Mouse (Mus musculus) gastrocnemius, postnatal 14 days (tissue): ENCODE results near the gene Tal1. TPM values are rescaled to one million over a fixed set of nuclear protein-coding genes. Genes with fewer than 3 reads are reported as not detected.
A peak's percentile ranks its signal among the peaks of the same experiment; 100 is the strongest.

Experiments
- DNase-seq: peaks from one replicate; pipeline ENCODE4 v3.0.0; 2021; ENCODE audit warnings: mixed read lengths
- intact Hi-C: fragments of 180-260 bp; cut with DNase I; formaldehyde crosslinking; loops from one replicate; pipeline ENCODE4 v1.15.1; 2025; ENCODE audit warnings: low total_unique reads
- total RNA-seq, 2 experiments: library from RNA; stranded (reverse); gene quantifications; 2 replicates each; pipeline ENCODE4 v1.2.3; 2021

The Tal1 gene
- total RNA-seq, 2 experiments from 2014 or later, result 1.9 to 2.5 TPM

DNA sequence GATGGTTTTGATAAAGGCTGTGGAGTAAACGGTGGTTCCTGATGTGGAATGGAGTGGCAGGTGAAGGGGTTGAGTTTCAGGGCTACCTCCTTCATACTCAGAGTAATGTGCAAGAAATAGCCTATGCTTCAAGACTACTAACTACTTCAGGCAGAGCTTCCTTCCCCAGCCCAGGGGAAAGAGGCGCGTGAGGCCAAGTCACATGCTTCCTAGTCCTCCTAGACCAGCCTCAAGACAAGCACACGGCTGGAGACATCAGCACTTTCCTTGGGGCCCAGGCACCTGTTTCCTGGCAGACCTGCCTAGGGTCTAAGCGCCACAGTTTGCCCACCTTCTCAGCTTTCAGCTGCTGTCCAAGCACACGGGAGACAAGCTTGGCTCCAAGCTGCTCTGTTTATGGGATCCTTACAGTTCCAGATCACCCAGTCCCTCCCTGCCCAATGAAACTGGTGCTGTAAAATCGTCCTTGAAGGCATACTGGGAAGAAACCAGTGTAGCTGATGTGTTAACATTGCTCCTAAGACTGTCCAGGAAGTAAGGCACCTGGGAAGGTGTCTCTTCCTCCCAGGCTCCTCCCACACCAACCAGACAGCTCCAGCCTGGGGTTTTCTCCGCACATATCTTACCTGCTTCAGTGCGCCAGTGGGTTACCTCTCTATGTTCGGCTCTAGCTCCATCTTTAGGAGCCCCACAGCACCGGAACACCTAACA, 40.4 kb downstream of the Tal1 start:
- intact Hi-C loops, result no loop called here

DNA sequence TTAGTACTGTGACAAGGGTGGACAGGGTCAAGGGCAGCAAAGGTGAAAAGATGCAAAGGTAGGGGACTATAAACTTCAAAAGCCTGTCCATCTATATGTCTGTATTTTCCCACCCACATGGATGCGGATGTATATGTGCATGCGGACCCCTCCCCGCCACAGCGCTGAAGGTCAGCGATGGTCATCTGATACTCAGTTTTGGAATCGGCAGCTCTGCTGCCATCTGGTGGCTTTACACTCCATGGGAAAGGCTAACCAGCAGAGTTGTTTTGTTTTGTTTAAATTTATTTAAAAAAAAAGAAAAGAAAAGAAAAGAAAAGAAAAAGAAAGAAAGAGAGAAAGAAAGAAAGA, 40.9 kb downstream of the Tal1 start:
- DNase-seq, result no peak

More for the DNA sequence above, 40.4 kb downstream of the Tal1 start:
- no peak for DNase-seq

DNA sequence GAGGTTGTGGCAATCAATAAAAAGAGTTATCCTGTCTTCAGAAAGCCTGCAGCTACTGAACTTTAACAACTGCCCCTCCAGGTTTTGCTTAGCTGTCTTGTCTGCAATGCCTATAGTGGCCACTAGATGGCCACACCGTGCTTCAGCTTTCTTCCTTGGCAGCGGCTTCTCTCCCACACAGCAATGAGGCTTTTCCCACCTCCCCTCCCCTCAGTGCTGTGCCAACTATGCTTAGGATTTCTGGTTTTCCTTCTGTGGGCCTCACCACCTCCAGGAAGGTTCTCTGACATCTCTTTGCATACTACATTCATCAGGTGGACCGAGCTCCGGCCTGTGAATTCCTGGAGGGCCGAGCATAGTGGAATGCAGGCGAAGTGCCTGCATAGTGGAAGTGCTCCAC, 45.5 kb downstream of the Tal1 start:
- intact Hi-C loops, result no loop called here
- DNase-seq, result peak; percentile 24

More for the DNA sequence above, 40.9 kb downstream of the Tal1 start:
- intact Hi-C loops, result no loop called here

DNA sequence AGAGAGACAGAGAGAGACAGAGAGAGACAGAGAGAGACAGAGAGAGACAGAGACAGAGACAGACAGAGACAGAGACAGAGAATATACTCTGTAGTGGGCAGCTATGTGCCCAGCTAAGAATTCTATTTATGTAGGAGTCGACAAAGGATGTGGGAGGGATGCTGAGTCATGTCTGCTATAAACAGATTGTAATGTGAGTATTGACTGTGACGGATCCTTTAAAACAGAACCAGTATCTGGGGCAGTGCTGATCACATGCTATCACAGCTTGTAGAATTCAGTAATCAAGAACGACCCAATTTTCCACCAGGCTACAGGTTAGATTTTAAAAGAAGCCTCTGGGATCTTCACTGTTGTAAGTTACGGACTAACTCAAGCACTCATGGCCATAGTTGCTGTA, 47.3 kb downstream of the Tal1 start:
- DNase-seq, result no peak
- intact Hi-C loops, result no loop called here

DNA sequence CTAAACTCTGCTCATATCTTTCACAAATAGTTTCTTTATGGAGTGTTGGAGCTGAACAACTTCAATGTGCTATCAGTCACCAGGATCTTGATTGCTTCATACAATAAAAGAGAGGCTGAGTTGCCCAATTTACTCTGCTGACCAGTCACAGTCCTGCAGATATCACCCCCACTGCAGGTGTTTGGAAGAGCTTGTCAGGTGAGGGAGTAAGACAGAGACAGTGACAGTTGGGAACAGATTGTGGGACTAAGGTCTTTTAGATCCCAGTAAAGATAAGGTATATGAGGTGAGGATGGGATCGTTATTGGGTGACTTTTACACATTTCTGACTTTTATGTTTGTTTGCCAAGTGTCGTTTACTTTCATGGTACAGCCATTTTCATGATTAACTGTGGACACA, 54.9 kb downstream of the Tal1 start:
- intact Hi-C loops, result no loop called here
- no peak for DNase-seq

DNA sequence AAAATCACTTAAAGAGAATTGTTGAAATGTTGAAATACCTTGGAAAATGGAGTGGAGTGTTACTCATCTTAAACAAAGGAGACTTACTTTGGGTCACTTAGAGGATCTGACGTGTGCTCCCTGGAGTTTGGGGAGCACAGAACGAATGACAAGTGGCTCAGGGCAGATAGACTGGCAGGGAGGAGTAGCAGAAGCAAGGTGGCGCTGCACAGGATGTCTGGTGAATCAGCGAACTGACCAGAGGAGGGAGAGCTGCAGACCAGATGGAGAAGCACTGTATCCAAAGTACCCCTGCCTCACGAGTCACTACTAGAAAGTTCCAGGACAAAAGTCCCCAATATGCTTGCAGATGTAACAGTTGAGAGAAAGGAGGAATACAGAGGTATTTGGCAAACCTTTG, 57.0 kb downstream of the Tal1 start:
- intact Hi-C loops, result no loop called here
- no peak for DNase-seq

DNA sequence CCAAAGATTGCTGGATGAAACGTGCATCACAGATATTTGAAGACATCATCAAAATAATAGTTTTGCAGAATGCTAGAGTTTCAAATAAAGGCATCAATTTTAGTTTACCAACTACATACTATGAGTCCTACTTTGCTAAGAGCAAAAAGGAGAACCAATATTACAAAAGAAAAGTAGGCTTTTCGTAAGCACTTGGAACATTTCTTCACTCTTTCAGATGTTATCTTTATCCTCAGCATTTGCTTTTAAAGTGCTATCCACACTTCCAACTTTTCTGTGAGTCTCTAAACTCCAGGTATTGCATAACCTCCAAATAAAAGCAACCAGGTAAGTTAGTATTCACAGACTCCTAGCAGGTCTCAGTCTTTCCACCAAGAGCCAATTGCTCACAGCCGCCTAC, 63.4 kb downstream of the Tal1 start:
- no peak for DNase-seq
- intact Hi-C loops, result no loop called here

DNA sequence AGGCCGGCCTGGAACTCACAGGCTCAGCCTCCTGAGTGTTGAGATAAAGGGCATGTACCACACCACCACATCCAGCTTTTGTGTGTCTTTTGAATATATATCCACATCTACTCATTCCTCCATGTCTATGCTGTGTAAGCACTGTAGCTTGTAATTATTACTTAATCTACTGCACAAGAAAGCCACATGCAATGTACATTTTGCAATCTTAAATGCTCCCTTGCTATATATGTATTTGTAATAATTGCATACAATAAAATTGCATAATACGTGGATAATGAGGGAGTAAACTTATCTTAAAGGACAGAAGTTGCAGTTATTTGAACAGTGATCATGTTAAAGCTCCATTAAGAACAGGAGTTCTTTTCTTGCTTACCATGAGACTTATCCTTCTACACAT, 64.9 kb downstream of the Tal1 start:
- no peak for DNase-seq
- intact Hi-C loops, result no loop called here

Other genes starting within 250 kb of the Tal1 start
- not detected for gene Gm12830, start 234.7 kb upstream of the Tal1 start, total RNA-seq
- gene Foxd2, start 147.6 kb upstream of the Tal1 start, total RNA-seq, result under 1 TPM; 0.42 to 0.72 TPM
- gene Foxe3, start 130.4 kb upstream of the Tal1 start, total RNA-seq, result not detected
- gene Cmpk1, start 69.2 kb upstream of the Tal1 start, total RNA-seq, result 10 to 100 TPM; 24.5 to 26.9 TPM
- gene Stil, start 56.3 kb upstream of the Tal1 start, total RNA-seq, result under 1 TPM; 0.84 to 0.86 TPM
- gene Pdzk1ip1, start 32.3 kb downstream of the Tal1 start, total RNA-seq, result under 1 TPM in 1 of 2 experiments, not detected in 1; 0.57 TPM
- not detected for gene Cyp4x1, start 77.9 kb downstream of the Tal1 start, total RNA-seq
- not detected for gene Cyp4a29, start 185.7 kb downstream of the Tal1 start, total RNA-seq
- gene Cyp4a12a, start 242.6 kb downstream of the Tal1 start, total RNA-seq, result not detected